Mouse (Mus musculus): ENCODE results near the gene Tbxa2r. TPM values are rescaled to one million over a fixed set of nuclear protein-coding genes. Genes with fewer than 3 reads are reported as not detected.
A peak's percentile ranks its signal among the peaks of the same experiment; 100 is the strongest.

Gene Tbxa2r
- total and polyA plus RNA-seq, 3 experiments = 0.12 to 0.30 (median 0.13) TPM

- H3K36me3 ChIP-seq (replicated peaks in 1 of 2; ENCODE audit: control insufficient read depth in 1 of 2, insufficient read depth in 1 of 2, low read length in 1 of 2) = peaks cover 66 to 80% of the 10 kb centered on the region in 2 experiments
- H3K27ac ChIP-seq (ENCODE audit: insufficient read depth, low read depth) = no peak overlapping the region
- no peak overlapping the region for H3K4me3 ChIP-seq (replicated peaks in 1 of 3; ENCODE audit: low read depth in 2 of 3, low read length in 2 of 3, poor library complexity in 1 of 3)
- H3K4me2 ChIP-seq (ENCODE audit: insufficient read depth, low read depth, poor library complexity, severe bottlenecking) = no peak overlapping the region
- H3K27me3 ChIP-seq (replicated peaks) = no peaks in the 10 kb centered on the region
- in situ Hi-C loops (cut with MboI; ENCODE audit: low pct_ligation_motif_present, low pct_unique_long_range_greater_than_20kb, low sequenced_read_pairs) = no loop called here
- dilution Hi-C loops (cut with MboI; ENCODE audit: extremely low pct_ligation_motif_present, extremely low pct_unique_long_range_greater_than_20kb, low sequenced_read_pairs) = no loop called here
- no peaks in the 10 kb centered on the region for H3K9me3 ChIP-seq (replicated peaks; ENCODE audit: low read length)
- no peak overlapping the region for H3K9ac ChIP-seq (ENCODE audit: insufficient read depth, low read depth)
- no peak for TF ChIP-seq MXI1 (IDR thresholded peaks at IDR 0.05; ENCODE audit: low read depth, low read length)
- peak; percentile 36 for TF ChIP-seq RAD21 (IDR thresholded peaks at IDR 0.05; ENCODE audit: low read depth, low read length)
- no peak for TF ChIP-seq USF2 (conservative IDR thresholded peaks at IDR 0.05; ENCODE audit: low read depth, low read length)
- TF ChIP-seq UBTF (IDR thresholded peaks at IDR 0.05; ENCODE audit: low read depth, low read length) = no peak
- peak in 1 of 2 experiments; percentile 59; a peak in 2 of 4 replicates for TF ChIP-seq CTCF (conservative IDR thresholded peaks at IDR 0.05 in 1 of 2, IDR thresholded peaks at IDR 0.05 in 1 of 2; ENCODE audit: low read depth in 2 of 2, low read length in 2 of 2)
- no peak for TF ChIP-seq RCOR1 (conservative IDR thresholded peaks at IDR 0.05; ENCODE audit: low read depth, low read length)
- TF ChIP-seq SMC3 (IDR thresholded peaks at IDR 0.05; ENCODE audit: low read depth, low read length) = peak; percentile 49
- DNase-seq (ENCODE audit: extremely low read depth) = no peak
- peaks cover 4% of the 10 kb centered on the region for H3K79me2 ChIP-seq (replicated peaks; ENCODE audit: control insufficient read depth, extremely low read depth, insufficient read depth, poor library complexity, severe bottlenecking)
- peaks cover 10 to 23% of the 10 kb centered on the region in 2 experiments; a peak in 3 of 4 replicates for H3K4me1 ChIP-seq (ENCODE audit: control insufficient read depth in 1 of 2, insufficient read depth in 2 of 2)
Measured at GRCm38 (mm10) chr10:81316338-81317060, 12.0 kb upstream of the Tbxa2r start.

GRCm38 (mm10) chr10:81317273-81317672, 11.3 kb upstream of the Tbxa2r start:
- Histone ChIP-seq H3K79me2 (replicated peaks; ENCODE audit: control insufficient read depth, extremely low read depth, insufficient read depth, poor library complexity, severe bottlenecking) (peaks cover 12% of the 10 kb centered on the region), H3K9me3 (replicated peaks; ENCODE audit: low read length) (no peaks in the 10 kb centered on the region), H3K4me3 (replicated peaks in 1 of 3; ENCODE audit: low read depth in 2 of 3, low read length in 2 of 3, poor library complexity in 1 of 3) (no peak overlapping the region), H3K4me2 (ENCODE audit: insufficient read depth, low read depth, poor library complexity, severe bottlenecking) (no peak overlapping the region), H3K36me3 (replicated peaks in 1 of 2; ENCODE audit: control insufficient read depth in 1 of 2, insufficient read depth in 1 of 2, low read length in 1 of 2) (peaks cover 60 to 74% of the 10 kb centered on the region in 2 experiments), H3K9ac (ENCODE audit: insufficient read depth, low read depth) (no peak overlapping the region), H3K4me1 (ENCODE audit: control insufficient read depth in 1 of 2, insufficient read depth in 2 of 2) (peaks cover 12 to 29% of the 10 kb centered on the region in 2 experiments; a peak in 3 of 4 replicates), H3K27me3 (replicated peaks) (no peaks in the 10 kb centered on the region), H3K27ac (ENCODE audit: insufficient read depth, low read depth) (no peak overlapping the region)
- DNase-seq (ENCODE audit: extremely low read depth) = no peak
- in situ Hi-C loops (cut with MboI; ENCODE audit: low pct_ligation_motif_present, low pct_unique_long_range_greater_than_20kb, low sequenced_read_pairs) (no loop called here), dilution Hi-C loops (cut with MboI; ENCODE audit: extremely low pct_ligation_motif_present, extremely low pct_unique_long_range_greater_than_20kb, low sequenced_read_pairs) (no loop called here)
- no peak for TF ChIP-seq USF1 (IDR thresholded peaks at IDR 0.05; ENCODE audit: low read depth, low read length)
- TF ChIP-seq ZNF384 (IDR thresholded peaks at IDR 0.05; ENCODE audit: low read depth, low read length) = no peak
- TF ChIP-seq POLR2AphosphoS2 (IDR thresholded peaks at IDR 0.05; ENCODE audit: low read depth, low read length) = no peak
- TF ChIP-seq MAFK (IDR thresholded peaks at IDR 0.05; ENCODE audit: insufficient replicate concordance, low read length) = no peak
- no peak for TF ChIP-seq ZMIZ1 (IDR thresholded peaks at IDR 0.05; ENCODE audit: low read depth, low read length)
